Mouse (Mus musculus) R1 (cell line): ENCODE measurements at regions not wholly inside any gene's neighbourhood (a gene's known extent, or its start where the extent isn't known, plus 50 kb on each side); places are given as distances from the start of the nearest gene placed in this dataset.

ENCODE experiments used
- DNase-seq: peaks from one replicate; pipeline ENCODE4 v3.0.0-alpha.2; 2018; ENCODE audit warnings: low read depth, low spot score

GRCm38 (mm10) chrX:40707176-40707575 lies 693.5 kb upstream of the Gria3 start:
- DNase-seq, result peak; percentile 78

GRCm38 (mm10) chrX:40708631-40709030 lies 692.0 kb upstream of the Gria3 start:
- DNase-seq, result peak; percentile 78

DNA sequence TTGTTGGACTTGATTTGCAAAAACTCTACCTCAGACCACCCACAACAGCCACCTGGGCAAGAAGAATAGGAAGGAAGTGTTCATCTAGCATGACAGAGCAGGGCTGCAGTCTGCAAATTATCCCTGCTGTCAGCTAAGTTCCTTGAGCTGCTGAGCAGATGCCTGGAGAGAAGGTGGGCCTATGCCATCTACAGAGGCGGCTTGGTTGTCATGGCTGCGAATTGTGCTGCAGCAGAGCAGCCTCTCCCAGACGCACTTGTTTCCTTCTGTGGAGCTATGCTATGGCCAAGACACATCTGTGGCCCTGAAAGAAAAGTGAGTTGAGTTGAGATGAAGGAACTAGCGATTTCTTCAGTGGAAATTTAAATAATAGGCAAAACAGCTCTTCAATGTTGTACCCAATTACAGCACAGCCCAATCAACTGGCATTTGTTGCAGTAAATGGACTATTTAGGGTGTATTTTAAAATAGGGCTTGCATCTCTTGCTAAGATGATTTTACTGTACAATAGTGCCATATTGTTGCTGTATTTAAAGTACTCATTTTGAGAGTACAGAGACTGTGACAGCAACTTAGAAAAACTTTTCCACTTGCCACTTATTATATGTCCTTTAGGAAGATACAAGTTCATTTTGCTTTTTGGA lies 659.8 kb upstream of the Gria3 start:
- no peak for DNase-seq
